Mouse (Mus musculus): ENCODE measurements around the gene Bicdl2. TPM values are rescaled to one million over a fixed set of nuclear protein-coding genes. Genes with fewer than 3 reads are reported as not detected.

Bicdl2 gene
- total RNA-seq, 2 experiments from 2014 or later = not detected

DNA sequence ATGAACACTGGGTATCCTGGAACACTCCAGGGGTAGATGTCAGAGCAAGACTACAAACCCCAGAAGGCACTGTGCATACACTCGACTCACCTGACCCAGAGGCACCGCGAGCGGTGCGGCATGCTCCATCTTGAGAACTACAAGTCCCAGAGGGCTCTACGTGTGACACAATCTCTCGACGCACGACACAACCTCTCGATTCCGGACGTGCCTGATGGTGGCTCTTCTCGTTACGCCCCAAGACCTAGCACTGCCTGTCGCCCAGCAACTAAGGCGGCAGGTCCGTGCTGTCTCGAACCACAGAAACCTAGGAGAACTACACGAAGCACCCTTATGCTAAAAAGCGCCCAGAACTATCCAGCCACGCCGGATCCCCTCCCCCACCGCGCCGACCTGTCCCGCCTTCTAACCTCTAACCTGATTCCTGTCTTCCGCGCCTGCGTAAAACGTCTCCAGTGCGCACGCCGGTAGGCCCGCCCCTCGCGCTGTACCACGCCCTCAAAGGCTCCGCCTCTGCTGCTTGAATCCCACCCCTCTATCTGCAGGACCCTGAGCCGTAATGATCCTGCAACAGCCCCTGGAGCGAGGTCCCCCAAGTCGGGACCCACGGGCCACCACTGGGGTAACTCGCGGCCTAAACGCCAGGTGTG is 13.2 kb downstream of the Bicdl2 start, which contains the start of the genes Hcfc1r1 and Thoc6:
Gene Hcfc1r1, plus strand, starts transcription at position 173 of the 650 bp plus-strand sequence.
Gene Thoc6, minus strand, starts transcription at position 459 of the 650 bp plus-strand sequence.
- intact Hi-C loops (cut with DNase I) = no loop called here
- DNase-seq = peak; percentile 89 to 92

DNA sequence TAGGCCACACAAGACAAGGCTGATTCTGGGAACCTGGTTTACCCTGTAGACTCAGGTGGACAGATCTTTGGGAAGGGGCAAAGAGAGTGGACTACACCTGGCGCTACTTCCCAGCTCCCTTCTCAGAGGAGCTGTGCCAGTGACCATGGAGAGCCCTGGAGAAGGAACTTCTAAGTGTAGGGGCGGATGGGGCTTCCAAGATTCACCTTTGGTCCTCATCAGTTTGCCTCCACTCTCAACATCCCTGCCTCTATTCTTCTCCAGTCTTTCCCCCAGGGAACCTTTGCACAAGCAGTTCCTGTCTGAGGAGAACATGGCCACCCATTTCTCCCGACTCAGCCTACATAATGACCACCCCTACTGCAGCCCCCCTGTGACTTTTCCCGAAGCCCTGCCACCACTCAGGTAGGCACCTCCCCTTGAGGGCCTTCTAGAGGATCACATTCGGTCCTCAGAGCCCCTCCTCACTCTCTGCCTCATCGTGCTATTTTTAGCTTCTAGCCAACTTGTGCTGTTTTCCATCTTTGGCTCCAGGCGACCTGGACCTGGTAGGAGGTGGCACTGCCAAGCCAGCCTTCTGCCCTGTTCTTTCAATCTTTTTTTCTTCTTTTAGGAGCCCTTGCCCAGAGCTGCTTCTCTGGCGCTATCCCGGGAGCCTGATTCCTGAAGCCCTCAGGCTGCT is 14.1 kb downstream of the Bicdl2 start:
- peak; percentile 20 to 48 for DNase-seq
- intact Hi-C loops (cut with DNase I) = no loop called here

DNA sequence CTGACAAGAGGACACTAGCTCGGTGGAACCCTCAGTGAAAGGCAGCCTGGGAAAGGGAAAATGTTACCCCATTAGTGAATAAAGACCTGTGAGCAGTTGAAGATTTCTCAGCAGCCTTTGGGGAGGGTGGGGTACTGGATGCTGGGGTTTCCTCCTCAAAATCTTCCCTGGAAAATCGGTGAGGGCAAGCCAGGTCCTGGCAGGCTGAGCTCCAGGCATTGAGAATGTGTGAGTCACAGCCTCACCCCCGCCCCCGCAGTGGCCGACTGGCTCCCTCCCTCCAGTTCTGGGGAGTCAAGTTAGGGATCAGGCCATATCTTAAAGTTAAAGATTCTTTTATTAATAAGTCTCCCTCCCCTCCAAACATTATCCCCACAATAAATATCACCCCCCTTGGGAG is 14.8 kb downstream of the Bicdl2 start:
- intact Hi-C loops (cut with DNase I) = no loop called here
- peak; percentile 65 to 66 for DNase-seq

DNA sequence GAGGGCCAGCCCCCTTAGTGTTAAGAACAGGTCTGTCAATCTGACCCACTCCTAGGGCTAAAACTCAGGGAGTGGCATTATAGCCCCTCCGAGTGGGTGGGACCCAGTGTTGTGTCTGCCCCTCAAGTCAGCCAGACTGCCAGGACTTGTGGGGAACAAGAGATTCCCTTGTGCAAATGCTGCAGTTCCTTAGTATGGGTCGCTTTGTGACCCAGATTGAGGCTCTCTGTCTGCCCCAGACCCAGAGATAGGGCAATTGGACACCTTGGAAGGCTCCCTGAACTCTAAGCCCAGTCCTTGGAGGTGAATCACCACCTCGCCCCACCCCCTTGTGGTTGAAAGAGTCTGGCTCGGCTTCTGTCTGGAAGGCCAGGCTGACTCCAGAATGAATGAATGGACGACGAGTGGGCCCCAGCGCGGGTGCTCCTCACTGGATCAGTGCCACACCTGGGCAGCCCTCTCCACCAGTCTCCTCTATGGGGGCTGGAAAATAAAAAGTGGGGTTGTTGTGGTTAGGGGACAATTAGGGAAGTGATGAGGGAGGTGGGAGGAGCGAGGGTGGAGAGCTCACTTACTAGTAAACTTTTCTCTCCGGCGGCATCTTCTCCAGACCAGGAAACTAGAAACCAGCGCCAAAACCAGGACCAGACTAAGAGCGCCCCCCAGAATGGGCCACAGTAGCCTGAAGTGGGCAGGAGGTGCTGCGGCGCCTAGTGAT is 15.4 kb downstream of the Bicdl2 start:
- DNase-seq = peak; percentile 34 to 50
- intact Hi-C loops (cut with DNase I) = loop anchor here (2.0 kb wide), 1 partner anchor 27 kb away; no protein-coding TSS in a partner anchor

DNA sequence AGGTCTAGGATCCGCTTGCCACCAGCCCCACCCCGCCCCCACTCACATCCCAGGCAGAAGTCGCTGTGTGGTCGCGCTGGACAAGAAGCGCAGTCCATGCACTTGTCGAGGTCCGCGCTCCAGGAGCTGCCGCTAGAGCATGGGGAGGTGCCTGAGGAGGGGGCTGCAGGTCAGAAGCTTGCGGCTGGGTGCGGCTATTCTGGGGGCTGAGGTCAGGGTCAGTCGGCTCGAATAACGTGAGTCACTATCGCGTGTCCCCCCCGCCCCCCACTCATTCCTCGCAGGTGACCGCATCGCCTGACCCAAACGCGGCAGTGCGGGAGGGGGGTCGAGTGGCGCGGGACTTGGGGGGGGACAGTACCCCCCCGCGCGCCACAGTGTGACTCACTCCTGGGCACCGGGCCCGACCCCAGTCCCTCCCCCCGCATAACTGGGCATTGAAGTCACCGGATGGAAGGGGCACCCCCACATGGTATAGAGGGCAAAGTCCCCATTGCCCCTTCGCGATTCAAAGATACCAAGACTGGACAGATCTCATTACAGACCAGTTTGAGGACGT is 16.2 kb downstream of the Bicdl2 start:
- intact Hi-C loops (cut with DNase I) = loop anchor here (2.0 kb wide), 1 partner anchor 26 kb away; no protein-coding TSS in a partner anchor
- peak; percentile 68 to 76 for DNase-seq

DNA sequence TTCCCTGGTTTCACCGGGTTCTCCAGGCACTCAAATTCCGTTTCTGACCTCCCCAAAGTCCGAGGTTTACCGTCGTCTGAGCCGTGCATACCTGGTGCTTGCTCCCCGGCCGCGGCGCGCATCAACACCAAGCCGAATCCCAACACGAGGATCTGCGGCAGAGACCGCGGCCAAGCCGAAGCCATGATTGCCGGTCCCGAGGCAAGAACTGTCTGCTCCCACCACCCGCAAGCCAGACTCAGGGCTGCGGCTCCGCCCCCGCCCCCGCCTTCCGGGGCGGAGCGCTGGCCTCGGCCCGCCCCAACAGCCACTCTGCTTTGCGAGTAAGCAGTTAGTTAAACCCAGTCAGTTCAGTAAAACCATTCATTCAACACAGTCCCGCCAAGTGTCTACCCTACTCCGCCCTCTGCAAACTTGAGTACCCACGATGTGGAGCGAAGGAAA is 17.0 kb downstream of the Bicdl2 start, which contains the start of gene Tnfrsf12a:
Gene Tnfrsf12a, minus strand, starts transcription at position 233 of the 444 bp plus-strand sequence.
- peak; percentile 90 for DNase-seq
- intact Hi-C loops (cut with DNase I) = loop anchor here (2.0 kb wide), 1 partner anchor 26 kb away; no protein-coding TSS in a partner anchor

DNA sequence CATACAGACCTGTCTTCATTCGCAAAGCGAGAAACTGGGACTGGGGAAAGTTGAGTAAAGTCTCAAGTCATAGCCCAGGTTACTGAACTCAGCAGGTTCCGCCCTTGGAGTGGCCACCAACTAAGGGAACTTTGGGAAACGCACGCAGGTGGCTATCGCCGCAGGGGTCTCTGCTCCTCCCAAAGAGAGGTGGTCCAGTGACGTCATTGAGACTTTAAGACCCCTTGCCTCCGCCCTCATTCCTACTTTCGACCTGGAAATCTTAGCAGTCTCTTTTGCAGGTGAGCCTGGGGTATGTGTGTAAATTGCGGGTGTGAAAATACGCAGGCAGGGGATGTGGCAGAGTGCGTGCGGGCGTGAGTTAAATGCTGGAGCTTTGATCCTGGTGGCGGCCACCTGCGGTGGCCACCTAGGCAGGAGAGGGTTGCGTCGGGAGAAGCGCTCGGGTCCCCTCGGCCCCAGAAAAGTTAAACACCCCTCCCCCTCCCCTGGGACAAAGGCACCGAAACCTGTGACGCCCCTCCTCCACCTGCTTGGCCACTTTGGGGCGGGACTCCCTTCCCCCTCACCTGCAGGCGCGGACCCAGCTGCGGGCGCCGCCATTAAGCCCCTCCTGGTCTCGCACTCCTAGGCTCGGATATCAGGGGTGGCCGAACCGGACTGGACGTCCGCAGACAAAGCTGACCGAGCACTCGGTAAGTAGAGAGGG is 19.0 kb downstream of the Bicdl2 start, which contains the start of gene Cldn6:
Gene Cldn6, plus strand, starts transcription at position 123 of the 709 bp plus-strand sequence.
- intact Hi-C loops (cut with DNase I) = no loop called here
- no peak for DNase-seq

DNA sequence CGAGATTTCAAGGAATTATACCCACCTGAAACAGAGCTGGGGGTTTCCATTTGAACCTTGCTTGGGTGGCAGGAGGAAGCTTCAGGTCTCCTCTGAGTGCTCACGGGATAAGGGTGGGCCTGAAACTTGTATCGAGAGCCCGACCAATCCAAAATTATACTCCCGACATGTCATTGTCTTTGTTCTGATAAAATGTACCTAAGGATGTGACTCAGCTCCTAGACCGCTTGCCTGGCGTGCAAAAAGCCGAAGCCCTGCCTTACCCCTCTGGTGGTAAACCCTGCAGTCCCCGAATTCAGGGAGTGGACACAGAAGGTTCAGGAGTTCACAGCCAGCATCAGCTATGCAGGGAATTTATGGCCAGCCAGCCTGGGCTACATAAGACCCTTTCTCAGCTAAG is 20.0 kb downstream of the Bicdl2 start:
- intact Hi-C loops (cut with DNase I) = no loop called here
- DNase-seq = no peak

DNA sequence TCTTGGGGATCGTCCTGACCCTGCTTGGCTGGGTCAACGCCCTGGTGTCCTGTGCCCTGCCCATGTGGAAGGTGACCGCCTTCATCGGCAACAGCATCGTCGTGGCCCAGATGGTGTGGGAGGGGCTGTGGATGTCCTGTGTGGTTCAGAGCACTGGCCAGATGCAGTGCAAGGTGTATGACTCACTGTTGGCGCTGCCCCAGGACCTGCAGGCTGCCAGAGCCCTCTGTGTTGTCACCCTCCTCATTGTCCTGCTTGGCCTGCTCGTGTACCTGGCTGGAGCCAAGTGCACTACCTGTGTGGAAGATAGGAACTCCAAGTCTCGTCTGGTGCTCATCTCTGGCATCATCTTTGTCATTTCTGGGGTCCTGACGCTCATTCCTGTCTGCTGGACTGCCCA is 20.8 kb downstream of the Bicdl2 start:
- intact Hi-C loops (cut with DNase I) = no loop called here
- no peak for DNase-seq

DNA sequence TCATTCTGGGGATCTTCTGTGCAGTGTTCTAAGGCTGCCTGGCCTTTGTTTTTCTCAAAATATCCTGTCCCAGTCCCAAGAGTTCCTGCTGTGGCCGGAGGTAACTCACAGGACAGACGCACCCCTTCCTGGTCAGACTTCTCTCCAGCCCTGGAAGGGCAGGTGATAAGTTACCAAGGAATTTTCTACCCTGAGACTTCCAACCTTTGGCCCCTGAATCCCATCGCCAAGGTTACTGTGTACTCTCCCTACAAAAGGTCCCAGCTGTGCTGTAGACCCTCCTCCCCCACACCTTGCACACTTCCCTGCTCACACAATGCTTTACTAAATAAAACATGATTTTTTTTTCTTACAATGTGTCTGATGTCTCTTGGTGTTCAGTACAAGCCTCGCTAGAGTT is 21.8 kb downstream of the Bicdl2 start:
- intact Hi-C loops (cut with DNase I) = no loop called here
- no peak for DNase-seq

DNA sequence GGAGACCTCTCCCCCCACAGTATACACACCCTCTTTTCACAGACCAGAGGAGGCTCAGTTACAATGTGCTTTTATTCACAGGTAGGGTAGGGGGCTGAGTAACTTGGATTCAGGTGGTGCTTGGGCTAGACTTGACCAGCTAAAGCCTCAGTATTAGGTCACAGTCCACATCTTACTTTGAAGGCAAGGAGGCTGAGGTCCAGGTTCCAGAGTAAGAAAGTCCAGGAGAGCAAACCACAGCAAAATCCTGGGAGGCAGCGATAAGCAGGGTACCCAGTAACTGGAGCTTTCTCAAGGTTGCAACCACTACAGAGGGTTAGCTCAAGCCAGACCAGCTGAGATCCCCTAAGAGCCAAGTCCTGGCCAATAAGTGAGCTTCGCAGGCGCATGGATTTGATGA is 22.2 kb downstream of the Bicdl2 start:
- intact Hi-C loops (cut with DNase I) = no loop called here

DNA sequence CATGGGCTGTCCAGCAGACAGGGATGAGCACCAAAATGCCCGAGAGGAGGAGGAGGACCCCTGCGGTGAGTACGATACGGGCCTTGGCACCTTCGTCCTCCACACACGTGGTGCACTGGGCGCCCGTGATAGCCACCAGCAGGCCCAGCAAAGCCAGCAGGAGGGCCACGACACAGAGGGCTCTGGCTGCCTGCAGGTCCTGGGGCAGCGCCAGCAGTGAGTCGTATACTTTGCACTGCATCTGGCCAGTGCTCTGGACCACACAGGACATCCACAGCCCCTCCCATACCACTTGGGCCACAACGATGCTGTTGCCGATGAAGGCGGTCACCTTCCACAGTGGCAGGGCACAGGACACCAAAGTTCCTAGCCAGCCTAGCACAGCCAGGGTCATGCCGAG is 22.9 kb downstream of the Bicdl2 start:
- intact Hi-C loops (cut with DNase I) = no loop called here
- DNase-seq = no peak

More for the DNA sequence above, 22.2 kb downstream of the Bicdl2 start:
- no peak for DNase-seq

DNA sequence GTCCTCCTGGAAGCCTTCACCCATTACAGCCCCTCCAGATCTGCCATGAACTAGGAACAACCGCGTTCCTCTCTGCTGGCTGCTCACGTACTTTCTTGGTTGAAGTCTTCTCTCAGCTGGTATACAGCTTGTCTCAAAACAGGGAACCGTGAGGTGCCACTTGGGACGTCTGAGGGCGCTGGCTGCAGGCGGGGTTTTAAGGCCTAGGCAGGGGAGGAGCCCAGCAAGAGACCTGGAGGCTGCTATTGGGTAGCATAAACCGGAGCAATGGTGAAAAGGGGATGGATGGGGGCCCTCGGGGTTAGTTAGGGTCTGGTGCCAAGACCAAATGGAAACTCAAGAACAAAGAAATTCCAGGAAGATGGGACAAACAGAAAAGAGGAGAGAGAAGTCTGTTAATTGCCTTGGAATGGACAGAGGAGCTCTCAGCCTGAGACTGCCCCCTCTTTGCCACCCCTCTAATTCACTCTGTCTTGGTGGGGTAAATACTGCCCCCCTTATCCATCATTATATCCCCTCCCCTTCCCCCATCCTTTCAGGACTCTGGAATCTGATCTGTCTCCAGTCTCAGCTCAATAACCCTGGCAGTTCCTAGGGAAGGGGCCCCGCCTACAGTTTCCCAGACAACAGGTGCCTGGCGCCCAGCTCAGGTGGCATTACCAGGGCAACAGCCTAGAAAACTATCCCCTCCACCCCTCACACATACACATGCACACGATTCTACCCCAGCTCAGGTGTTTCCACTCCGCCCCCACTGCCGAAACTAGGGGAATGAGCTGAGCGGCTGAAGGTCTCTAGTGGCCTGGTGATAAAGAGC is 23.8 kb downstream of the Bicdl2 start, which contains the start of gene Cldn9:
Gene Cldn9, minus strand, starts transcription at position 171 of the 817 bp plus-strand sequence.
- intact Hi-C loops (cut with DNase I) = no loop called here
- no peak for DNase-seq

DNA sequence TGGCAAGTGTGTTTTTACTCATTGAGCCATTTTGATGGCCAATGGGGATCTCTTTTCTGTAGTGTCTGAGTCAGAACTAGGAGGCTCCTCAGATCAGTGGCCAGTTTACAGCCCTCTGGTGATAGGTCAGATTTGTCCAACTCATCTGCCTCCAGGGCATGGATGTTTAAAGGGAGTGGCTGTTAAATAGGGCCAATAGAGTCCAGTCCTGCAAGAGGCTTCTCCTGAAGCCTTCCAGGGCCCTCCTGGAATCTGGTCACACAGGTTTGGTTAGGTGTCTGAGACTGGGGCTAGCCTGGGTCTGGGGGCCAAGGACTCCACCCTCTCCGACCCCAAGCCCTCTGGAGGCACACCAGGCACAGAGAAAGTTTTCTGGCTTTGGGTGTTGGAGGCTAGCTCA is 34.2 kb downstream of the Bicdl2 start:
- no peak for DNase-seq
- intact Hi-C loops (cut with DNase I) = no loop called here

DNA sequence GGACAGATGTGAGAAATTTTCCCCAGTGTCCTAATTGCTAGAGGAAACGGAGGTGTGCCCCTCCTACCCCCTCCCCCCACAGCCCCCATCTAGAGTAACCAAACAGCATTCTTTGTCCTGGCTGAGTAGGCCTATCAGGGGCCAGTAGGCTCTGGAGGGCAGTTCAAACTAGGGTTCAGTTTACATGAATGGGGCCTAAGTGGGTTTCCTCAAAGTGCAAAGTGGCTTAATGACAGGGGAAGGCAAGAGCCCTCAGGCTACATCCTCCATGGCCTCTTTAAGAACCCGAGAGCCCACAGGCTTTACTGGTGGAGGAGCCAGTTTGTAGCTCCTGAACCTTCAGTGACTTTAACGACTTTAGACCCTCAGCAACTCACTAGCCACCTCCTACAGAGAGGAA is 35.5 kb downstream of the Bicdl2 start:
- intact Hi-C loops (cut with DNase I) = no loop called here
- DNase-seq = no peak

DNA sequence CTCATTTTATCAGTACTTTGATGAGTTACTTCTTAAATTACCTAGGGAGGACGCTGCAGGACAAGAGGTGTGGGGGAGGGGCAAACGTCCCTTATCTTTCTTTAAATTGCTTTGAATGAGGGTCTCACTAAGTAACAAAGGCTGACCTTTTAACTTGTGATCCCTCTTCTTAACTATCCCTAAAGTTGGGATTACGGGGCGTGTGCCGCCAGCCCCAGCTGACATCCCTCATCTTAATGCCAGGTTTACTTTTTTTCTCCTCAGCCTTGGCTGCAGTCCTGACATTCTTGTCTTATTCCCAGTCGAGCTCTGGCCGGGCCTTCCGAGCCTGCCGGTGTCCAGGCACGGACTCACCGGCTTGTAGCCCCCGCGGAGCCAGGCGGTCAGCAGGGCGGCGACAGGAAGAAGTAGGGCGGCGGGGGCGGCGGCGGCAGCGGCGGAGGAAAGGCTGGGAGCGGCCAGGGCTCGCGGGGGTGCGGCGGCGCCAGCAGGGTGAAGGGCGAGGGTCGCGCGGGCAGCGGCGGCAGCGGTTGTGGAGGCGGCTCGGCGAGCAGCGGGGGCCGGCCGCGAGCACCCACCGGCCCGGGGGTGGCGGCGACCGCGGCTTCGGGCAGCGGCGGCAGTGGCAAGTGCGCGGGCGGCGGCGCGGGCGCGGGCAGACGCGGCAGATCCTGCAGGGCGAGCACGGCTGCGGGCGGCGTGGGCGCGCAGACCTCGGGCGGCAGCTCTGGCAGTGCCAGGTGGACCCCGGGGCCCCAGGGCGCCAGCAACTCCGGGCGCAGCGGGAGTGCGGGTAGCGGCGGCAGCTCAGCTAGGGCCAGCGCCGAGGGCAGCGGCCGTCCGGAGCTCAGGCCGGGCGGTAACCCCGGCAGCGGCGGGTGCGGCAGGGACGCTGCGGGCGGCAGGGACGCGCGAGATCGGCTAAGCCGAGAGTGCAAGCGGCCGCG is 39.1 kb downstream of the Bicdl2 start:
- intact Hi-C loops (cut with DNase I) = no loop called here
- peak; percentile 64 to 66 for DNase-seq

DNA sequence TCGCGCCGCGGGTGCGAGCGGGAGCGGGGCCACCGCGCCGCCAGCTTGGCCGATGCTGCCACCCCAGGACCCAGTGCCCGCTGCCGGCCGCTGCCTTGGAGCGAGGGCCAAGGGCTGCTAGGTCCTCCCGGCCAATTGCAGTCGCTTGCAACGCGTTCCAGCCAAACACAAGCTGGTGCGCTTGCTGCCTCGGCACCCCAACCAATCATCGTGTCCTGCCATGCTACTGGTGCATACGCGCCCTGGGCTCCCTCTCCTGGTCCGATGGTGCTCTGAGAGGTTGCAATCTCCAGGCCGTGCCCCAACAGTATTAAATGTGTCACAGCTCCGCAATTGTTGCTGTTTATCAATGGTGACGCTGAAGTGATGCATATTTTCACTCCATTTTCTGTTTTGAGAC is 39.8 kb downstream of the Bicdl2 start:
- intact Hi-C loops (cut with DNase I) = no loop called here
- DNase-seq = peak; percentile 87 to 90

DNA sequence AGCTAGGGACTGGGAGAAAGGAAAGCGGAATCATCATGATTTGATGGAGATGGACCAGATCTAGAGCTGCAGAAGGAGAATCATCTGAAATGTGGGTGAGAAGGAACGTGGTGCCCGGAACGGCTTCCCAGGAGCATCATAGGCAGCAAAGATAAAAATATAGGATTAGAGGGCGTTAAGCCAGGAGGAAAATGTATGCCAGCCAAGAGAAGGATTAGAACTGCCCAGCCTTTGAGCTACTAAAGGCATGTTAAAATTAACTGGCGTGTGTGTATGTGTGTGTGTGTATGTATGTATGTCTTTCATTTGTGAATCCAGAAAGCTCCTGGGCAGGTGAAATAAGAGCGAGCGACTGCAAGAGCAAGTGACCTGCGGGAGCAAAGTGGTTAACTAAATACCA is 43.0 kb downstream of the Bicdl2 start:
- no peak for DNase-seq
- intact Hi-C loops (cut with DNase I) = loop anchor here (2.0 kb wide), 1 partner anchor 26 kb away; the partner anchor contains the start of gene Tnfrsf12a

All from heart, postnatal 14 days (tissue).